Mouse (Mus musculus) stomach, postnatal 0 days (tissue): ENCODE measurements at regions not wholly inside any gene's neighbourhood (a gene's known extent, or its start where the extent isn't known, plus 50 kb on each side); places are given as distances from the start of the nearest gene placed in this dataset.

Source experiments
- CTCF ChIP-seq: IDR thresholded peaks from 2 replicates; pipeline ENCODE4 v1.5.1; 2016; ENCODE audit warnings: antibody characterized with exemption, low read depth, mild to moderate bottlenecking, moderate library complexity
- EP300 ChIP-seq: optimal IDR thresholded peaks from 2 replicates; pipeline ENCODE3; 2016; ENCODE audit warnings: antibody characterized with exemption

GRCm38 (mm10) chr15:7716188-7716587 is 94.5 kb upstream of the Gdnf start:
- TF ChIP-seq CTCF (no peak), EP300 (no peak)
